Mouse (Mus musculus): ENCODE results near the gene Manba. TPM values are rescaled to one million over a fixed set of nuclear protein-coding genes. Genes with fewer than 3 reads are reported as not detected.
"Not testable (repeated sequence)": the region's sequence is repeated elsewhere in the genome, so short reads cannot be mapped to it uniquely, and the experiment has no call there.

Manba gene
- total RNA-seq (2021), result 8.8 and 16.0 TPM in 2 replicates
- long read RNA-seq, transcript Manba-201 (17 exons, 3,675 nt), result major isoform, 21 of 31 reads
- long read RNA-seq, partial matches to known transcripts, result 4 of 31 reads
- long read RNA-seq, other reads (novel, unspliced or antisense), result 5 of 31 reads

GRCm38 (mm10) chr3:135485128-135485899 lies at the start of gene Manba:
TSS of gene Manba (plus strand) at chr3:135485611.
- peak; percentile 87 for DNase-seq

DNA sequence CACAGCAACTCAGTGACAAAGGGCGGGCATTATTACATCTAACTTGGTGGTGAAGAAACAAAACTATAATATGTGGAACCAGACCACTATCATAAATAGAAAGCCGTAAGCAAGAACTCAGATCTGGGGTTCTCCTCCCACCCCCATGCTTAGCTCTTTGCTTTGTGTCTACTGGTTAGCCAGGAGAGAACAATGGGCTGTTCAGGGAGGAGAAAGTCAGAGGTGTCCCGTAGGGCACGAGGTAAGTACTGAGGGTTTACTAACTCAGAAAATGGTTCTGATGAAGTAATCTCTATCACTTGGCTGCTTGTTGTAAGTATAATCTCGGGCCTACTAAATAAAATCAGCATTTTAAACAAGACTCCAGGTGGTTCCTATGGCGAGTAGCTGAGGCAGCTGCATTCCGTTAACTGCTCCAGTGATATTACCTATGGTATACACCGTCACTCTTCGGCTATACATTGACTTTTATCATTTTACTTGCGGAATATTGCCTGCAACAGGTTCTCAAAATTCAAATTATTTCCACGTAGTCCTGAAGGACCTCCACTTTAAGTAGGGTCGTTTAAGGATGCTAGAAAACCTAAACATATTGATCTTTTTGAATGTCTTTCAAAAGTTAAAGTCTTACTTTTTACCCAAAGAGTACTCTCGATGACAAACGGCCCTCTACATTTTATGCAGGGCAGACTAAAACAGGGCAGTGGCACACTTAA lies 48.4 kb upstream of the Manba start:
- DNase-seq, result no peak

- peak; percentile 98 for DNase-seq
Measured at GRCm38 (mm10) chr3:135437758-135438495, 47.5 kb upstream of the Manba start, which contains the start of gene Ube2d3. TSS of gene Ube2d3 (plus strand) at chr3:135438149.

GRCm38 (mm10) chr3:135438531-135438912 lies 46.9 kb upstream of the Manba start:
- peak; percentile 91 for DNase-seq

GRCm38 (mm10) chr3:135438913-135439531 lies 46.4 kb upstream of the Manba start:
- DNase-seq, result peak; percentile 85

DNA sequence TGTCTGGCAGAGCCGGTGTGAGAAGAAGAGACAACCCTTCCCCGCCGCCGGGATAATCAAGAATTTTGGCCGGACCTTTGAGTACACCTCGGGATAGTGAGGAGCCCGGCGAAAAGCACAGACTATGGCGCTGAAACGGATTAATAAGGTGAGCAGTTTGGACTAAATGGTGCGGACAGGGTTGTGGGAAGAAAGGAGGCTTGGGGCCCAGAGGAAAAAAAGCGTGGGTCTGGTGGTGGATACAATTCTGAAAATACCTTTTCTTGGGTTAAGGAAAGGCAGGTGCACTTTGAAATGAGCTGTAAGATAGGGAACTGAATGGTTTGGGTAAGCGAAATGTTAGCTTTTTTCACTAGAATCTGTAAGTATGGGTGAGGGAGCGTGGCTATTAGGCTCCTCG lies 45.8 kb upstream of the Manba start:
- DNase-seq, result no peak

- DNase-seq, result peak; percentile 16
Measured at GRCm38 (mm10) chr3:135440221-135440620, 45.2 kb upstream of the Manba start.

DNA sequence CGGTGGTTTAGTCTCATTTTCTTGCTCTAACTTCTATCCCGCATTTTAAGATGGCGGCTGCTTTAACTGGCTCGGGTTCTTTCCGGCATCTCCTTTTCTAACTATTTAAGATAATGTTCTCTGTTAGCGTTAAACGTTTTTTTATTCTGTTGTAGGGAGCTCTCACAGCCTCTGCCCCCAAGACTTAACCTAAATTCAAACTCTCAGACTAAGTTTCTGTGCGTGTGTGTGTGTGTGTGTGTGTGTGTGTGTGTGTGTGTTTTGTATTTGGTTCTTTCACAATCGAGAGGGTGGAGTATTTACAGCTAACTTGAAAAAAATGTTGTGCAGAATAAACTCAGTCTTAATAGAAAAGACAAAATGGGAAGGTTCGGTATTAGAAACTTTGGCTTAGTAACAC lies 44.8 kb upstream of the Manba start:
- DNase-seq, result no peak

DNA sequence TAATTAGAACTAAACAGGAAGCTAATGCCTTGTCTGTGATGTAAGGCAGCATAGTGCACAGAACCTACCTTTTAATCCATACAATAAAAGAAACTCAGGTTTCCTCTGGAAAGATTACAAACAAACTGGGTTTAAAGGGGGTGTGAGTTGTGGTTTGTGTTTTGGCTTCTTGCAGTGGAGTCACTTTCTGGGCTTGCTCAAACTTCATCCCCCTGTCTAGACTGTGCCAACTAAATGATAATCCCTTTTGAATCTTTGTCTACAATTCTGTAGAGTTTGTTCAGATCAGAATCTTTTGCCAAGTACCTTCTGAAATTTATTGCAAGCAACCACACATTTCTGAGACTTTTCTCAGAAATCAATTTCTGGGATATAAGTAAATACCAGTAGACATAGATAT lies 40.5 kb upstream of the Manba start:
- DNase-seq, result no peak

- no peak for DNase-seq
Measured at GRCm38 (mm10) chr3:135458981-135459380, 26.4 kb upstream of the Manba start.

DNA sequence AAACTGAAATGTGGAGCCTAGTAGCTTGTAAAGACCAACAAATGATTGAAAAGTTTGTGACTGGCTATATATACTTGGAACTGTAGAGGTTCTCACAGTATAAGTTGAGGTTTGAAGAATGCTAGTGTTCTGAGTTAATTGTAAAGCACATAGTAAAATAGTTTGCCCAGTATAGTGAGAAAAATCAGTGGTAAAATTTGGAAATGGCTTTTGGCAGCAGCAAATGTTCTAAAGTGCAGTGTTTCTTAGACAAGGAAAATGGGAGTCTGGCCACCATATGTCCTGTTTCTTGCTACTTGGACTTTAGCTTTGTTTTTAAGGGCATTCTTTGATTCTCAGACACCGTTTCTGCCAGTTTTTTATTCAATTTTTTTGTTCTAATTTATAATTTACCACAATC lies 17.0 kb upstream of the Manba start:
- no peak for DNase-seq

- DNase-seq, result no peak
Measured at GRCm38 (mm10) chr3:135469146-135469545, 16.3 kb upstream of the Manba start.

GRCm38 (mm10) chr3:135469974-135470373 lies 15.4 kb upstream of the Manba start:
- peak; percentile 86 for DNase-seq

DNA sequence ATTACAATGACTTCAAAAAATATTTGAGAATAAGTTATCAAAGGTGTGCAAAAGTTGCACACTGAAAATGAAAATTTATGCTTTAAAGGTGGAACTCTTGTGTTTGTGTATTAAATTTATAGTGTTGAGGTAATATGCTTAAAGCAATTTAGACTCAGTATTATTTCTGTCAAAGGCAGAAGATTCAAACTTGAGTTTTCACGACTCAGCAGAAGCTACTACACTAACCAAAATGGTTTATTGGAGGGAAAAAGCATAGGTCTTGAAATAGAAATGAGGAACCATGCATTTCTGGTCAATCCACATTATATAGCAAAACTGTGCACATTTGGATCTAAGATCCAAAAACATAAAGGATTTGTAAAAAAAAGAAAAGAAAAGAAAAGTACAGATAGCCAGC lies 14.6 kb upstream of the Manba start:
- DNase-seq, result no peak

- no peak for DNase-seq
Measured at GRCm38 (mm10) chr3:135475025-135475424, 10.4 kb upstream of the Manba start.

GRCm38 (mm10) chr3:135476286-135476685 lies 9.1 kb upstream of the Manba start:
- DNase-seq, result no peak

DNA sequence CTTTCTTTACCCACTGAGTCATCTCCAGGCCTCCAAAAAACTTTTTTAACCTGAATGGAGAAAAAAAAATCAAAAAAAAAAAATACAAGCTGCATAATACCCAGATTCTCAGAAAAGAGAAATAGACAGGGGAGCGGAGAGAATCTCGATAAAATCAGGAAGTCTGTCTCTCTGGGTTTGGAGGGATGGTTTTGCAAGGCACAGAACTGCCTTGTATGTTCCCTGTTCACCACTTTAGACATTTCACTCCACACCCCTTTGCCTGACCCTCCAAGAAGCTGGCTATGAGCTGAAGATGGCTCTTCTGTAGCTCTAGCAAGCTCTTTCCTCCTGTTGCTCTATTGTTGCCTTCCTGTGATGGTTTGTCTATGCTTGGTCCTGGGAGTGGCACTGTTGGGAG lies 8.4 kb upstream of the Manba start:
- no peak for DNase-seq

GRCm38 (mm10) chr3:135479090-135479489 lies 6.3 kb upstream of the Manba start:
- not testable (repeated sequence) for DNase-seq

DNA sequence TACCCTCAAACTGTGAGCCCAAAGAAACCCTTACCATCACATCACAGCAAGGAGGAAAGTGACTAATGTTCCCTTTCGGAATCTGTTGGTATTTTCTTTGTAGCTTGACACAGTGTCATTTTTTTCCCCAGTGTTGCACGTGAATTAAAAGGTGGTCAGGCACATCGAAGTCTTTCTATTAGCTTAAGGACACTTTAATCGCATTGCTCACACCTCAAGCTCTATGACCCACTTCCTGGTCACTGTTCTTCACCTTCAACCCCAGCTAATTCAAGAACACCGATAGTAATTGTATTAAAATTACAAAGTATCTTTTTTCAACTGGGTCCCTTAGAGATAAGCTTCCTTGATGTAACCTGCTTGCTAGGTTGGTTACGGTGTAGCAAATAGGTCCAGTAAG lies 4.6 kb upstream of the Manba start:
- DNase-seq, result no peak

DNA sequence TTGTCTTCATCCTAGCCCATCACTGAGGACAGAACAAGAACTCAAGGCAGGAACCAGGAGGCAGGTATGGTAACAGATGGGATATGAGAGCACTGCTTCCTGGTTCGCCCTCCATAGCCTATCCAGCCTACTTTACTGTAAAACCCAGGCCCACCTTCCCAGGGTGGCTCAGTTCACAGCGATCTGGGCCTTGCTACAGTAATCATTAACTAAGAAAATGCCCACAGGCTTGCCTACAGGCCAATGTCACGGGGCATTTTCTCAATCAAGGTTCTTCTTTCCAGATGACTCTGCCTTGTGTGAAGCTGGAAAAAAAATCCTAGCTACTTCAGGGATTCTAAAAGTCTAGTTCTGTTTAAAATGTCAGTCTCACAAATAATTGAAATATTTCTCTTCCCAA lies 3.8 kb upstream of the Manba start:
- DNase-seq, result no peak

DNA sequence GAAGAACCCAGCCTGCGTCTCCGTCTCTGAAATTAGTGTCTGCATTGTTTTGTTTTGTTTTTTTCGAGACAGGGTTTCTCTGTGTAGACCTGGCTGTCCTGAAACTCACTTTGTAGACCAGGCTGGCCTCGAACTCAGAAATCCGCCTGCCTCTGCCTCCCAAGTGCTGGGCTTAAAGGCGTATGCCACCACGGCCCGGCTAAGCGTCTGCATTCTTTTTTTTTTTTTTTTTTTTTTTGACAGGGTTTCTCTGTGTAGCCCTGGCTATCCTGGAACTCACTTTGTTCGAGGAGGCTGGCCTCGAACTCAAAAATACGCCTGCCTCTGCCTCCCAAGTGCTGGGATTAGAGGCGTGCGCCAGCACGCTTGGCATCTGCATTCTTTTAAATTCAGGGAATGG lies 761 bp upstream of the Manba start:
- DNase-seq, result not testable (repeated sequence)

DNA sequence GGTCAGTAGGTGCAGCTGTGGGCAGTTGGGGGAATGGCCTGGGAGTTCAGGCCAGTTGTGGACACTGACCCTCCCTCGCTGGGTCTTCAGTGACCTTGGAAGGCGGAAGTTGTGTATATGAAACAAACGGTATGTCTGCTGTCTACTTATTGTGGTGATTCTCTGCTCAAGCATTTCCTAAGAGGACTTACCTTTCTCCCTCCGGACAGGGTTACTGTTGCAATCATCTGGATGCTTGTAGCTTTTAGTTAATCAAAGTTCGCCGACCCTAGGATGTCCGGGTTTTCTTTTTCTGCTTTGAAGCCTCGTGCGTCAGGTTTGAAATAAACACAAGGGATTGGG lies 460 bp downstream of the Manba start:
- no peak for DNase-seq

All from adrenal gland, postnatal 25 days (tissue).